Mouse (Mus musculus) bone marrow macrophage, adult 2 months (primary cell): Measurements from ENCODE around the gene Frmd4a. TPM values are rescaled to one million over a fixed set of nuclear protein-coding genes. Genes with fewer than 3 reads are reported as not detected.
"Not testable (repeated sequence)": the region's sequence is repeated elsewhere in the genome, so short reads cannot be mapped to it uniquely, and the experiment has no call there.

Source experiments
- H3K27ac ChIP-seq: 2 replicates; pipeline ENCODE4 v1.5.1; 2012; ENCODE audit warnings: low read depth, low read length; ENCODE audit not compliant: insufficient read depth
- H3K4me1 ChIP-seq: 2 replicates; pipeline ENCODE4 v1.6.1; 2012; ENCODE audit warnings: low read length; ENCODE audit not compliant: control insufficient read depth, insufficient read depth
- H3K4me3 ChIP-seq: 2 replicates; pipeline ENCODE4 v1.5.1; 2012; ENCODE audit warnings: mild to moderate bottlenecking, low read length, moderate library complexity; ENCODE audit not compliant: insufficient read depth
- CTCF ChIP-seq: IDR thresholded peaks from 2 replicates; pipeline ENCODE4 v1.5.1; 2012; ENCODE audit warnings: low read depth, mild to moderate bottlenecking, low read length, moderate library complexity
- POLR2A ChIP-seq: IDR thresholded peaks from 2 replicates; pipeline ENCODE4 v1.6.1; 2012; ENCODE audit warnings: mild to moderate bottlenecking, low read depth, low read length, borderline replicate concordance
- polyA plus RNA-seq: library from polyadenylated mRNA; stranded (reverse); fragments of >200 nt; gene quantifications from 2 replicates; pipeline ENCODE4 v1.2.4, GENCODE M21; 2012; ENCODE audit not compliant: missing spikeins, insufficient read depth, insufficient read length

Frmd4a gene
- polyA plus RNA-seq, 1 experiment: 29.7 TPM

GRCm38 (mm10) chr2:4232761-4233322, 215.3 kb downstream of the Frmd4a start:
- H3K4me3 ChIP-seq: no peak overlapping the region
- H3K4me1 ChIP-seq: no peaks in the 10 kb centered on the region
- TF ChIP-seq CTCF (no peak), POLR2A (no peak)
- H3K27ac ChIP-seq: no peak overlapping the region

GRCm38 (mm10) chr2:4237686-4238085, 220.2 kb downstream of the Frmd4a start:
- TF ChIP-seq POLR2A: no peak
- TF ChIP-seq CTCF: no peak
- Histone ChIP-seq H3K27ac (no peak overlapping the region), H3K4me3 (no peak overlapping the region), H3K4me1 (no peaks in the 10 kb centered on the region)

GRCm38 (mm10) chr2:4249723-4250122, 232.2 kb downstream of the Frmd4a start:
- Histone ChIP-seq H3K27ac (no peak overlapping the region), H3K4me3 (no peak overlapping the region), H3K4me1 (no peaks in the 10 kb centered on the region)
- TF ChIP-seq CTCF (no peak), POLR2A (no peak)

GRCm38 (mm10) chr2:4252541-4253291, 235.2 kb downstream of the Frmd4a start:
- no peak overlapping the region for H3K27ac ChIP-seq
- no peak overlapping the region for H3K4me3 ChIP-seq
- H3K4me1 ChIP-seq: peaks cover 3% of the 10 kb centered on the region
- TF ChIP-seq CTCF (no peak), POLR2A (no peak)

GRCm38 (mm10) chr2:4253348-4253747, 235.8 kb downstream of the Frmd4a start:
- Histone ChIP-seq H3K4me1 (peaks cover 3% of the 10 kb centered on the region), H3K27ac (no peak overlapping the region), H3K4me3 (no peak overlapping the region)
- no peak for TF ChIP-seq POLR2A
- TF ChIP-seq CTCF: no peak

- peaks cover 3% of the 10 kb centered on the region for H3K4me1 ChIP-seq
- H3K4me3 ChIP-seq: no peak overlapping the region
- H3K27ac ChIP-seq: no peak overlapping the region
- TF ChIP-seq CTCF (no peak), POLR2A (no peak)
Measured at GRCm38 (mm10) chr2:4254083-4254482, 236.6 kb downstream of the Frmd4a start.

- TF ChIP-seq POLR2A: no peak
- no peak for TF ChIP-seq CTCF
- no peak overlapping the region for H3K27ac ChIP-seq
- peaks cover 5% of the 10 kb centered on the region for H3K4me1 ChIP-seq
- no peak overlapping the region for H3K4me3 ChIP-seq
Measured at GRCm38 (mm10) chr2:4256242-4256641, 238.7 kb downstream of the Frmd4a start.

- Histone ChIP-seq H3K4me1 (peaks cover 8% of the 10 kb centered on the region), H3K27ac (no peak overlapping the region), H3K4me3 (no peak overlapping the region)
- TF ChIP-seq POLR2A (no peak), CTCF (no peak)
Measured at GRCm38 (mm10) chr2:4257604-4258003, 240.1 kb downstream of the Frmd4a start.

- H3K4me1 ChIP-seq: peaks cover 10% of the 10 kb centered on the region
- H3K4me3 ChIP-seq, H3K27ac ChIP-seq: not testable (repeated sequence)
Measured at GRCm38 (mm10) chr2:4258803-4259202, 241.3 kb downstream of the Frmd4a start.

- H3K4me3 ChIP-seq: no peak overlapping the region
- TF ChIP-seq POLR2A: no peak
- TF ChIP-seq CTCF: no peak
Measured at GRCm38 (mm10) chr2:4260324-4261058, 243.0 kb downstream of the Frmd4a start.

More at GRCm38 (mm10) chr2:4260324-4261058, 243.0 kb downstream of the Frmd4a start:
- peaks cover 10% of the 10 kb centered on the region for H3K4me1 ChIP-seq
- H3K27ac ChIP-seq: no peak overlapping the region
